Mouse (Mus musculus) bone marrow, adult 2 months (tissue): ENCODE results near the gene Psma3.

ENCODE experiments used
- CTCF ChIP-seq: fragments of 200-500 bp; IDR thresholded peaks from 2 replicates; pipeline ENCODE4 v1.5.1; 2011; ENCODE audit warnings: low read length, control low read depth; ENCODE audit not compliant: control insufficient read depth, insufficient read depth
- POLR2A ChIP-seq: fragments of 200-500 bp; IDR thresholded peaks from 2 replicates; pipeline ENCODE4 v1.6.1; 2011; ENCODE audit warnings: low read depth, mild to moderate bottlenecking, control low read depth, low read length, borderline replicate concordance; ENCODE audit not compliant: control insufficient read depth

DNA sequence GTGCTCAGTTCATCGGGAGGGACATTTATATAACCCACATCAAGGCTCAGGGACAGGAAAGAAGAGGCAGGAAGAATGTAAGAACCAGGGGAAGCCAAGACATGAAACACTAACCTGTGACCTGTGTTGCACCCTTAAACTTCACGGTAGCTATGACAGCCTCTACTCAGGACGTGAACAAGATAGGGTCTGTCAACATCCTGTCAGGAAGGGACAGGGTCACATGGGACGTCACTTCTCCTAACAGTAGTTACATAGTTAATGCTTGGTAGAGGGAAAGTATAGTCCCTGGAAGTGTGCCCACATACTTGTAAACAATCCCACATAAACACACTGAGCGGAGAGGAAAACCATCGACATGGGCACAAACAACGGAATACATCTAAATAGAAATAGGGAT is 32.5 kb downstream of the Psma3 start:
- no peak for TF ChIP-seq CTCF
- TF ChIP-seq POLR2A: no peak
